Mouse (Mus musculus) naive thymus-derived CD4-positive, alpha-beta T cell, adult 2 months (primary cell): ENCODE results near the gene Mid1.

Experiments used
- DNase-seq: peaks from one replicate; pipeline ENCODE4 v3.0.0-alpha.2; 2011; ENCODE audit warnings: low read depth

Gene Mid1

DNA sequence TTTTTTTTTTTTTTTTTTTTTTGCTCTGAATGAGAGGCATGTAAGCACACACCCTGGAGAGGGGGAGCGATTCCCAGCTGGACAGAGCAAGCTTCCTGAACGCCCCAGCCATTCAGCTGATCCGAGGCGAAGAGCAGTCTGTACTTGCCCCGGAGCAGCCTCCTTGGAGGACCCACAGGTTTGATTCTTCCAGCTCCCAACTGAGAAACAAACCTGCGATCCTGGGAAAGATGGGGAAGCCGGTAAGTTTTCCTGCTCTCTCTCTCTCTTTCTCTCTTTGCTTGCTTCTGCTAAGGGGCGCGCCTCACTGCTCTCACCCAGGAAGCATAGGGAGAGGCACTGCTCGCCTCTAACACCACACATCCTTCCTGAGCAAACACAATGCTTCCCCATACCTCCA, at the start of gene Mid1:
Mid1 (plus strand) TSS at position 69 of the 400 bp plus-strand sequence.
- no peak for DNase-seq

DNA sequence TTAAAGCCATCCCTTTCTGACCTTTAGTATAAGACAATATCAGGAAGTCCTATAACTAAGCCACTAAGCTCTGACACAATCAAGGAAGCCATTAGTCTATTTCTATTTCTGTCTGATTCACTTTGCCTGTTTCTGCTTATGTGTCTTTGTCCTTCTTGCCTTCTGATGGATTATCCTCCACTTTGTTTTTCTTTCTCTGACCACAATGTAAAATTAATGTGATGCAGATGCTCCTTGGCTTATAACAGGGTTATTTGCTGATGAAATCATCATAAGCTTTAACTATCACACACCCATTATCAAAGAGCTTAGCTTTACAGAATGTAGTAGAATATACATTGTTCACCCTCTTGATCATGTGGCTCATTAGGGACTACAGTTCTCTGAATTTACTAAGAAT, 11.9 kb upstream of the Mid1 start:
- DNase-seq: no peak

DNA sequence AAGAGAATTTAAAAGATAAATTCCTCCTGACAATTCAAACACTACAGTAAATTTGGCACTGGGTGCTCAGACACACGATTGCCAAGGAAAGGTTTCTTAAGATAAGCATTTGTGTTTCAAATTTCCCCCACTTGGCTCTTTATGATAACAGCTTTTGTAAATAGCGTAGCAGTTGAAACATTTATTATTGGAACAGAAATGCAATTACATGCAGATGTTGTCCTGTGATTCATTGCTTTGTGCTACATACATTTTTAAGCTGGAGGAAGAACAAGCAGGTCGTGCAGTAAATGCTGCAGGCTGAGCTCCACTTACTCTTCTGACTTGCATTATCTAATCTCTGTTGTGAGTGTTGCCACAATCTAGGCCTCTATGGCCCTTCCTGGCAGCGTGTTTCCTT, 8.7 kb upstream of the Mid1 start:
- DNase-seq: no peak

DNA sequence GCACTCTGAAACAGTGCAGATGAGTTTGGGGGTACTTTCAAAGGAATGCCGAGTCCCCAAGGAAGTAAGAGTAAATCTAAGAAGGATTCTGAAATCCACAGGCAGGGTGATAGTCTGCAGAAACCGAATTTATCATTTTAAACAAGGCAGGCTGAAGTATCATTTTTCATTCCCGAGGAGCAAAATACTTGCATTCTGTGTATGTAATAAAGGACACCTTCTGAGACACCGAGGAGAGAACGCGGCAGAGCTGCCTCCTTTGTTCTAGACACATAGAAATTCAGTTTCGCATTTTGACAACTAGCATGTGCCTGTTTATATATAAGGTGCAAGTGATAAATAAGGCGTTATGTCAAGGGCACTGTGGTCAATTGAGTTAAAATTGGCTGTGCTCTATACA, 732 bp downstream of the Mid1 start:
- no peak for DNase-seq

DNA sequence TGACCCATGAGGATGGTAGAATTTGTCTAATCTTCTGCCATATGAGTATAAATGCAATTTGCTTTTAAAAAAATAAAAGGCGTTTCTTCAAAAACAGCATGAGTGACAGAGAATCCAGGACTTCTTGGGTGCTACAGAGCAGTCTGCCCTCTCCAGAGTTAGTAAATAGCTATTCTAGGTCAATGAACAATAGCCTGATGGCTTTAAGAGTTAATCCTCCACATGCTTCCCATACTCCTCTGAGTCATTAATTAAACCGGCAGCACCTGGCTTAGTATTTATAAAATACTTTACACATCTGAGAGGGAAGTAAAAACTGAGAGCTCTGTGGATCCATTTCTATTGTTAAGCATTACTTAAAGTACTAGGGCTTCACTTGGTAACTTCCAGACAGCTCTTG, 6.2 kb downstream of the Mid1 start:
- no peak for DNase-seq

DNA sequence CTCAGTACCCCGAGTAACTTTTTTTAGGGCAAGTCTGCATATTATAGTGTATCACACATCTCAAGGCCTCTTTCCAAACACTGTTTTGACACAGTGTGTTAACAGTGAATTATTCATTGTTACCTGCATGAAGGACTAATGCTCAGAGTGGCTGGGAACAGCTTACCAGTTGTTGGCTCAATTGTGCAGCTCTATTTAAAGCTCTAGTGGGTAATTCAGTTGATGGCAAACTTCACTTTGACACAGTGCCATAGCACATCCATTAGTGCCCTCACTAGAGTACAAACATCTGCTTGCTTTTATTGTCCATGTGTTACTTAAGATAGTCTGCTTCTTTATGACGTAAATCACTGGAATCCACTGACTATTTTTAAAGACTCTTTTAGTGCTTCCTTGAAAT, 6.7 kb downstream of the Mid1 start:
- DNase-seq: no peak

DNA sequence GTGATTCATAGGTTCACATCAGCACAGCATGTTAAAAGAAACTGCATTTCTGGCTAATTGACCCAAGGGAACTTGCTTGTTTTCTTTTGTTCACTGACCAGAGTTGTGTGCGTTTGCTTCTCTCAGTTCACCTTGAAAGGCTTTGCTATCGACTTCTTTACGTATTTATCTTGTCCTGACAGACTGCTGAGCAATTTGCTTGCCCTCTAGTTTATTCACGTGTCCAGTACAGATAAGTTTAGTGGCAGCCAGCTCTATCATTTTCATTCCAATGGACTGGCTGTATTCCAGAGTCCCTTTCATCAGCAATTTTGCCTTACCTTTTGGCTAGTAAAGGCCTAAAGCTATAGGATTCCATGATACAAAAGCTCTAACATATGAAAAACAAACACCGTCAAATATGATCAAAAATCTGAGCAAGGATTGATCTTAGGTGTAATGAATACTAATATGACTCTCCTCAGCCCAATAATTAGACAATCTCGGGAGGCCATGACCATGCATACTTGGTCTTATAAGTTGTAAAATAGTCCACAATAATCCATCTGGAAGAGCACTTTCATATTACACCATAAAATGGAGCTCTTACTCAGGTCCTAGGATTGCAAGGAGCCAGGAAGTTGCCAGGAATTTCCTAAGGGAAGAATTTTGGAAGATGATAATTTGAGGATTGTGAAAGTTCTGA, 7.4 kb downstream of the Mid1 start:
- DNase-seq: no peak

DNA sequence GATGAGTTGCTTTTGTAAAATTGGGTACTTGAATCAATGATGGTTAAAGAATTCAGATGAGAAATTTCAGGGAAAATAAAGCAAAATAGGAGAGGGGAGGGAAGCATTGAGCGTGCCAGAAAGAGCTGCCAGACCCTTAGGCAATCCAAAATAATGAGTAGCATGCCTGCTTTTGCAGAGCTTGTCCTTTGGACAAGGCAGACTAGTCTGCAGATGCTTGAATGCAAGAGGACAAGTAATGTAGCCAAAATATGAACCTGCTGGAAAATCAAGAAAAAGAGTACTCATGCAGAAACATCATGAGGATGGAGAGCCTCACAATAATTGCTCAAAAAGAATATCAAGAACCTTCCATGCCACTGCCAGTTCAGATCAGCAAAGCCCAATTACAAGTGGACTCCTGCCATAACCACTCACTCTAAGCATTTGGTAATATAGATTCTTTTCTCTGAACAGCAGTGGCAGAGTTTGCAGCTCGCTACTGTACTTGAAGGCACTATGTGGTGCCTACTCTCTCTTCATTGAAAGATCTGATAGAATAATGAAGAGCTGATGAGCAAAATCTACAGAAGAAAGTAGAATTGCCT, 19.1 kb downstream of the Mid1 start:
- no peak for DNase-seq

DNA sequence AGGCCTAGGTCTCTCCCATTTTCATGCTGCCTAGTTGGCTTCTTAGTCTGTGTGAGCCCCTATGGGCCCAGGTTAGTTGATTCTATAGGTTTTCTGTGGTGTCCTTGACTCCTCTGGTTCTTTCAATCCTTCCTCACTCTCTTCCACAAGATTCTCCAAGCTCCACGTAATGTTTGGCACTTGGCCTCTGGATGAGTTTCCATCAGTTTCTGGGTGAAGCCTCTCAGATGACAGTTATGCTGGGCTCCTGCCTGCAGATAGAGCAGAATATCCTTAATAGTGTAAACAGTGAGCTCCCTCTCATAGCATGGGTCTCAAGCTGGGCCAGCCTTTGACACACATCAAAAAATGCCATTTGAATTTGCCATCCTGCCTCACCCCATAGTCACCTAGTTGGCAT, 38.5 kb downstream of the Mid1 start:
- DNase-seq: no peak

DNA sequence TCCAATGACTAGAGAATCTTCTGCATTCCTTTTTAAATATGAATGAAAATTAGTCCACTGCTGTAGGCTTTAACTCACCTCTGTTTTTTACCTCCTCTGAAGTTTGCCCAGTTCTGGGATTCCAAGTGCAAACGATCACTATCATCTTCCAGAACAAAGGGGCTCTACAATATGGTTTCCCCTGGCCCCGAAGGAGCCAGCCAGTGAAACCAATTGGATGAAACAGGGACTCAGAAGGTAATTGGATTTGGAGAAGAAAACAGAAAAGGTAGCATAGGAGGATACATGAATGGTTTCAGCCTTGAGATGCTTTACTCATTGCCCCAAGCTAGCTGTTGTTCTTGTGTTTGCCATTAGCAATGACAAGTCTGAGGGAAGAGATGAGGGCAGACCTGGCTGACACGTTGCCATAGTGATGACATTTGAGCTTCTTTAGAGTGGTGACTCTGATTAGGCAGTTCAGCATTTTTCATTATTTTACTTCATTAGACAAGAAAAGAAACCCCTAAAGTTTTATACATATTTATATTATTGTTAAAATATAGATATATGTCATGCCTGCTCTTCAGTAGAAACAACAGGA, 50.5 kb downstream of the Mid1 start:
- no peak for DNase-seq

DNA sequence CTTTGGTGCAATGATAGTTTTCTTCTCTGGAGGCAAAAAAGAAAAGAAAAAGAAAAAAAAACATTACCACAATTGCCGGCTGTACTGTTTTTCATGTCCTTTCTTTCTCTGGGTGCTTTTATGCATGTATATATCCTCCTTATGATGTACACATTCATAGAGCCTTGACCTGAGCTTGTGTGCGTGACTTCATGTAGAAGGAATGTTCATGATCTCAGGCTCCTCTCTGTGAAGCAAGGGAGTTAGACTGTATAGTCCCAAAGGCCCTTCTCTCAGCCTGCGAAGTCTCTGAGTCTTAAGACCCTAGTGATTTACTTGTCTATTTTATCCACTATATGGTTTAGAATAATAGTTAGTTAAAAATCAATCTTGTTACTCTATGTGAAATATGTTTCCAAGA, 73.0 kb downstream of the Mid1 start:
- no peak for DNase-seq

DNA sequence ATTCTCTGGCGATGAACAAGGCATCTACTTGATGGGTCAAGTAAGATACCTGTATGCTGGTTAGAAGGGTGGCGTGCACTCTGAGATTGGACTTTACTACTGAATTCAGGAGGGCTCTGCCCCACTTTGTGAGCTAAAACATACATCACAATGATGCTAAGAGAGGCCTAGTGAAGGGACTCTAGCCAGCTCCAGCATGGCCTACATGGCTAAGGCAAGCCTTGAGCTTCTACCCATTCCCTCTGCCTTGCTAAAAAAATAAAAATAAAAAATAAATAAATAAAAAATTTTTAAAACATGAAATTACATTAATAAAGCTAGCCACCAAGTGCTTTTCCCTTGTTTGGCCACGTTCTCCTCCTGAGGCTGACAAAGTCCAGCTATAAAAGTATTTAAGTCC, 94.5 kb downstream of the Mid1 start, which contains the start of gene 4933400A11Rik:
4933400A11Rik (minus strand) TSS at position 101 of the 400 bp plus-strand sequence.
- no peak for DNase-seq

DNA sequence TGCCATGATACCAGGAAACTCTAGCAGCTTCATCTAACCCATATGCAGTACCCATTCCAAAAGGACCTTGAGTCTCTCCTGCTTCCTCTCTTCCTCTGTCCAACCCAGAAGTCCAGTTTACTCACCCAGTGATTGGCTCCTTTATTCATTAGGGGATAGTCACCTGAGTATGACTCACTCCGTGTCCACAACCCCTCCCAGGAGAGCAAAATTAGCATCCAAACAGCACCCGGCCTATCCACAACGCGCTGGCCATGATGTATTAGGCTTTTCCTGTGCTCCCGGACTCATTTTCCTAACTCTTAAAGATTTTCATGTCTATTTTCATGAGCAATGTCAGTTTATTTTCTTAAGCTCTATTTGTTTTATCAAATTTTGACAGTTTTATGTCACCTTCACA, 104.7 kb downstream of the Mid1 start:
- no peak for DNase-seq

DNA sequence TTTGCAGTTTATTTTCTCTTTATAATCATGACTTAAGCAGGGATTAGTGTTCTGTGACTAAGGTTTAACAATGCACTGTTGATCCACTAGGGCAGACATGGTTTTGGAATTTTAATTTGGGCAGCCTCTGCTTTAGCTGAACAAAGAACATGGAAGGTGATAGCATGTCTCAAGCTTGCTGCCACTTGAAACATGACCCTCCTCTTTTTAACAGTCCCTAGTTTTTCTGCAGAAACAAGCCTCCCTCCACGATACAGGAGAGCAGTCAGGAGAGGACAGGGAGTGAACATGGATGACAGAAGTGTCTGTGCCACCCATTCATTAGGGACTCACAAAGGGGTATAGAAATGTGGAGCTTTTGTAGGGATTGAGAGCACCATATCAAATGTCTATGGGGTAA, 107.9 kb downstream of the Mid1 start:
- no peak for DNase-seq

DNA sequence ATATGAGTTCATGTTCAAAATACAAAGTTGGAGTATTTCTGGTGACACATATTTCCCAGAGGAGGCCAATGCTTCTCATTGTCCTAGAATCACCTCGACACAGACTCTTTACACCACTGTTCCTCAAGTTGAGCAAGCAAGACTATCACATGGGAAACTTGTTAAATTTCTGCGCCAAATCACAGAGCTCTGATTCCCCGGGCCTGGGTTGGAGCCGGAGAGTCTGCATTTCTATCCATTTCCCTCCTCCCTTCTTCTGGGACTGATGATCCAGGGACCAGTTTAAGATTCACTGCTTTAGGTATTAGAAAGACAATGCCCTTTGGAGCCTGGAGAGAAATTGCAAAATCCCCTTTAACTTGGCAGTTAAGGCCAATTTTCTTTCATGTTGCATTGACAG, 109.4 kb downstream of the Mid1 start:
- no peak for DNase-seq

DNA sequence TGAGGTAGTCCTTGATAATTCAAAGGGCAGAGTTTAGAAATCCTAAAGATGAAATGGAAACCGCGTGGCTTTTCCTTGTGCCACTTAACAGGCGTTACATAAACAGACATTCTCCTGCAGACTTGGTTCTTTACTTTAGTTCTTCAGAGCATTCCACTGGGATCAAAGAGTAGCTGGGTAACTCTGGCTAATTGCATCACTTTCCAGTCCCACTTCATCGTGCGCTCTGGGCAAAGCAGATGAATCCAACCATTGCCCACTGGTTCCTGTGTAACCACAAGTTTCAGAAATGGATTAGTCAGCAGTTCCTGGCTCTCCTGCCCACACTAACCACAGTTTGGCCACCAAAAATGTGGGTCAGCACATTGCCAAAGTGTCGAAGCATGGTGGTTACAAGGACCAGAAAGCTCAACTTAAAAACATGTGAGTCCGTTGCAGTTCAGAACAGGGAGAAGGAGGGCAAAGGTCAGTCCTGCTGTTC, 109.9 kb downstream of the Mid1 start:
- no peak for DNase-seq

DNA sequence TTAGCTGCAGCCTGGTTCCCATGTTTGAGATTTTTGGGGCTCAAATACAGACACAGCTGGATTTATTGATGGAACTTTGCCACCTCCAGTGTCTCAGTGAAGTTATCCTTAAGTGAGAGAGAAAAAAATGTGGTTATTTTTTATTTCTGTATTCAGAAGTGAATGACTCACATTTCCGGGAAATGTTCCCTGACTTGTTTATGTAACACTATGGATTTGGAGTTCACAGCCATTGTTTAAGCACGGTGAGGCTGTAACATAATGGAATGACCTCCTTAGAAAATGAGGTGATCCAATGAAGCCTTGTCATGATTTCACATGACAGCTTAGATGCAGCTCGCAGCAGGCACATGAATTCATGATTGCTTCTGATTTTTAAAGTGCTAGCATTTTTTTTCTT, 112.1 kb downstream of the Mid1 start:
- no peak for DNase-seq

DNA sequence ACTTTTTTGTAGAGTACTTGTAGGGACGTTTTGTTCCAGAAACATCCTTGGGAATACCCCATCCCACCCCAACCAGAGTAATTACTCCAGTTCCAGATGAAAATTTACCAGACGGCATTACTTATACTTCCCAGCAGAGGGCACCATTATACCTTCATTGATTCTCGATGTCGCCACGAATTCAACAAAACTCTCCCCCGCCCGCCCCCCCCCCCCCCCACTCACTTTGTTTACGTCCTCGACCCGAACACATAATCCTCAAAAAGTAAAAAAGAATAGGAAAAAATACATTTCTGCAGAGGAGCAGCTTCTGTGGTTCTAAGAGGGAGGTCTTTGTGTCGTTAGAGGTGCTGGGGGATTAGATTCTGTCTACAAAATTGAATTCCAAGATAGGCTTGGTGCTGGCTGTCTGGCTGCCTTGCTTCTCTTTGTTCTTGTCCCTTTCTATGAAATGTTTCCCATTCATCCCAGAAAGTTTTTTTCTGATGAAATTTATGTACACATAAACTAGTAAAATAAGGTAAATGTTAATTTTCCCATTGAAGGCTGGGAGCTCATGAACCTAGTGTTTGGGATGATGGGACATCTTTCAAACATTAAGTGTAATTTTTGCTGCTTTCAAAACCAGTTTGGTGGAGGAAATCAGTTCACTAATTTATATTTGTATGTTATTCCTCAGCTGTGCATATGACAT, 114.1 kb downstream of the Mid1 start:
- peak; percentile 35 for DNase-seq

DNA sequence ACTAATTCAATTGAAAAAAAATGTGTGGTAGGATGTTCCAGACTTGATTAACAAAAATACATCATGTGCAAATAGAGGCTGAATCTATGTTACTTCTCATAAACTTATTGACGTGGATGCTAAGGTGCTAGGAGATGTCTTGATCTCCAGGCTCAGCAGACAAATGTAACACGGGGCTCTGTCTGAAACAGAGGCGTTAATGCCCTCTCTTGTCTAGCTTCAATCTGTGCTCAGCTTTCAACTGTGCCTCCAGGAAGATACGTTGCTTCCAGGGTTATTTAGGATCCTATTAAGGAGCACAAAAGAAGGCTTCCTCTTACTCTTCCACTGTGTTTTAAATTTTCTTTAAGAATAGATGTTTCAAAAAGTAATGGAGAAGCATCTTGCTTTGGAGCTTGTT, 115.2 kb downstream of the Mid1 start:
- no peak for DNase-seq

DNA sequence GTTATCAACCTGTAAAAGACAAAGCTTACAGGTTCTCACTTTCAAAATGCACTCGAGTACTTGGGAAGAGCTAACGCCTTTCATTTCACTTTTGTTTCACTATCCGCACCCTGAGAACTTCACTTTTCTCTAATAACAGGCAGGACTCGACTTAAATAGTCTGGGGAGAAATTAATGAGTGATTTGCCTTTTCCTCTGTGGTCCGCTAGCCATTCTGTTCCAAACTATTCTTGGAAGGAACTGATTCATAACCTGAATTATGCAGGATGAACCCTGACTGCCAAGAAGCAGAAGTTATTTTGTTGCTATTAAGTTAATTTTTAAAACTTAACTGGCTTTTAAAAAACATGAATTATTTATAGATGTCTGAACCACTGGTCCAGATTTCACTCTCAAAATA, 120.8 kb downstream of the Mid1 start:
- no peak for DNase-seq

DNA sequence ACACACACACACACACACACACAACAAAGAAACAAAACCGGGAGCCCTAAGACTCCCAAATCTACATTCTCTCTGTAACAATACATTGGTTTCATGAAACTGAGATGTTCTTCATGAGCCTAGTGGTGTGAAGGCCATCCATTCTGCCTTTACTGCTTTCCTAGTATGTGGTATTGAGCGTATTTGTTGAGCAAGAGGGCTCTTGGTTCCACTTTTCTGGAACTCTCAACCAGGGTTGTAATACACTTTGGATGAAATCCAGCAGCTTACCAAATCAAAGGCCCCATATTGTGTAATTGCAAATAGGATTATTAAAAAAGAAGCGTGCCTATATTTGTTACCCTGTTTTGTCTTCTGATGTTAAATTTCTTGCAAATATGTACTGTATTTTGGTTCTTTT, 122.7 kb downstream of the Mid1 start:
- no peak for DNase-seq

DNA sequence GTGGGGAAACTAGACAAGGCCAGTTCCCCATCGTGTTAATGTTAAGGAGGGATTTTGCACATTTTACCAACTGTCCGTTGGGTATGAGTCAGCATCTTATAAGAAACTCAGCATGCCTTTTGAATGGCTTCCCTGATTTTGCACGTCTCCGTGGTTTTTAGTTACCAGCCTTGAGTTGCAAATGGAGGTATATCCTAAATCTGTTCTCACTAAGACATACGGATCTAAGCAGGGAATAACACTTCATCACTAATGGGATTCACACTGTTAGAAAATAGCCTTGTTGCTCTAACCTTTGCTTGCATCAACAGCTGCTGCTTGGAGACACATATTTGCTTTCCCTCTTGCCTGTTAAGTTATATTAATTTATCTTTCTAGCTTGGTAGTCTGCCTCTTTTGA, 126.3 kb downstream of the Mid1 start:
- DNase-seq: no peak

DNA sequence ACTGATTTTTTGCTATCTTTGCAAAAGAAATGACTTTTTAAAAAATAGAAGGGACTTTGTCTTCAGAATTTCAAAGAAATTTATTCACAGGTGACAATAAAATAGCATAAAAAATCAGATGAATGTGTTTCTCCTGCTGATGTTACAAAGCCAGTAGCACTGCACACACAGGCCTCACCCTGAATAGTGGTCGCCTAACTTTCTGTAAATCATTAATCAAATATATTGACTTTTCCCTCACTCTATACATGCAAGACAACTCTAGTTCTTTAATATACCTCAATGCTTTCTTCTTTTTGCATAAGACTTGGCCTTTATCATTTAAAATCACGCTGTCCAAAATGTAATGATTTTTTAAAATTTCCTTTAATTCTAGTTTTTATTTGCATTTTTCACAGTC, 126.8 kb downstream of the Mid1 start:
- DNase-seq: no peak
